Mouse (Mus musculus) heart, embryonic 15.5 days (tissue): Measurements from ENCODE around the gene 1110017D15Rik. TPM values are rescaled to one million over a fixed set of nuclear protein-coding genes. Genes with fewer than 3 reads are reported as not detected.

Experiments used
- ATAC-seq: fragments of 200-750 bp; cut with Nextera tagmentation; replicated peaks from 2 replicates; pipeline ENCODE4 v1.8.0; 2017; ENCODE audit warnings: low read depth, moderate TSS enrichment; ENCODE audit not compliant: insufficient number of reproducible peaks, insufficient read depth, low FRiP score
- H3K27ac ChIP-seq: fragments of 300-500 bp; sonication (generic); 2 replicates; pipeline ENCODE4 v1.5.1; 2015; ENCODE audit warnings: mild to moderate bottlenecking, inconsistent platforms
- H3K27me3 ChIP-seq: fragments of 300-500 bp; sonication (generic); 2 replicates; pipeline ENCODE4 v1.6.1; 2015; ENCODE audit warnings: inconsistent platforms
- H3K36me3 ChIP-seq: fragments of 300-500 bp; sonication (generic); 2 replicates; pipeline ENCODE4 v1.6.1; 2015; ENCODE audit warnings: mild to moderate bottlenecking, inconsistent platforms
- H3K4me1 ChIP-seq: fragments of 300-500 bp; sonication (generic); replicated peaks from 2 replicates; pipeline ENCODE4 v1.6.1; 2015; ENCODE audit warnings: inconsistent platforms
- H3K4me2 ChIP-seq: fragments of 300-500 bp; sonication (generic); 2 replicates; pipeline ENCODE4 v1.6.1; 2015; ENCODE audit warnings: inconsistent platforms, mild to moderate bottlenecking, moderate library complexity
- H3K4me3 ChIP-seq: fragments of 300-500 bp; sonication (generic); 2 replicates; pipeline ENCODE4 v1.5.1; 2015; ENCODE audit warnings: mild to moderate bottlenecking, inconsistent platforms
- H3K9ac ChIP-seq: fragments of 300-500 bp; sonication (generic); 2 replicates; pipeline ENCODE4 v1.6.1; 2015; ENCODE audit warnings: mild to moderate bottlenecking, inconsistent platforms
- H3K9me3 ChIP-seq: fragments of 300-500 bp; sonication (generic); replicated peaks from 2 replicates; pipeline ENCODE4 v1.6.1; 2016; ENCODE audit warnings: inconsistent platforms
- WGBS: fragments of 180-500 bp; shearing (Covaris S2); methylation state at CpG from one replicate; pipeline ENCODE4 v1.1.7; 2015; ENCODE audit warnings: mixed read lengths; 5-methylcytosine and 5-hydroxymethylcytosine counted together
- polyA plus RNA-seq: library from polyadenylated mRNA; unstranded; fragments of >200 nt; fragmentation: Nextera tagmentation; extraction: Ambion mirVana; gene quantifications from 2 replicates; pipeline ENCODE4 v1.2.1, GENCODE M21; 2015

1110017D15Rik gene
- polyA plus RNA-seq, result 0.77 and 0.95 TPM in 2 replicates

- Histone ChIP-seq H3K36me3 (no peaks in the 10 kb centered on the region), H3K4me2 (no peak within 1 kb of the TSS), H3K4me1 (no peaks in the 10 kb centered on the region), H3K27me3 (peaks cover 23% of the 10 kb centered on the region), H3K4me3 (no peak within 1 kb of the TSS), H3K27ac (no peak within 1 kb of the TSS), H3K9ac (no peak within 1 kb of the TSS), H3K9me3 (no peaks in the 10 kb centered on the region)
- ATAC-seq, result no peak
- WGBS, result 69% methylated on average over 2 of the region's 2 CpGs
Observed at GRCm38 (mm10) chr4:41517233-41517632, at the start of gene 1110017D15Rik. TSS of gene 1110017D15Rik (minus strand) at chr4:41517333.

GRCm38 (mm10) chr4:41566123-41566522, 49.0 kb upstream of the 1110017D15Rik start:
- Histone ChIP-seq H3K4me3 (no peak overlapping the region), H3K9me3 (no peaks in the 10 kb centered on the region), H3K27me3 (no peaks in the 10 kb centered on the region), H3K9ac (no peak overlapping the region), H3K4me2 (no peak overlapping the region), H3K27ac (no peak overlapping the region), H3K36me3 (no peaks in the 10 kb centered on the region), H3K4me1 (peaks cover 17% of the 10 kb centered on the region)
- 9% methylated on average over 3 of the region's 3 CpGs for WGBS
- no peak for ATAC-seq

DNA sequence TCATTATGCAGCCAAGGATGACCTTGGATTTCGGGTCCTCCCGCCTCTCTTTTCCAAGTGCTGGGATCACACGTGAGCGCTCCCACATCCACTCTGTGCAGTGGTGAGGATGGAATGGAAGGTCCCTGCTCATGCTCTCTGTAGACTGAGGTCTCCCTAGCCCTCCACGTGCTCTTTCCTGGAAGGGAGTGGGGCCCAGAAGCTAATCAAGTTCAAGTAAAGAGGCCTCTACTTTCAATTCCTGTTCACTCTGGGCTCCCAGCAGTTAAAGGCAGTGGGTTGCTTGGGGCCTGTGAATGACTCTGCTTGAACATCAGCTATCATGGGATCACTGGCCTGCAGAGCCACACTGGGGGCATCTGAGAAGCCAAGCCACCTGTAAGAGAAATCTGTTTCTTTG, 46.2 kb upstream of the 1110017D15Rik start:
- H3K36me3 ChIP-seq, result no peaks in the 10 kb centered on the region
- WGBS, result 80% methylated on average over 5 of the region's 5 CpGs
- no peak overlapping the region for H3K9ac ChIP-seq
- peaks cover 6% of the 10 kb centered on the region for H3K4me1 ChIP-seq
- H3K9me3 ChIP-seq, result no peaks in the 10 kb centered on the region
- no peak overlapping the region for H3K4me3 ChIP-seq
- H3K27me3 ChIP-seq, result no peaks in the 10 kb centered on the region
- no peak overlapping the region for H3K27ac ChIP-seq
- no peak overlapping the region for H3K4me2 ChIP-seq
- no peak for ATAC-seq

DNA sequence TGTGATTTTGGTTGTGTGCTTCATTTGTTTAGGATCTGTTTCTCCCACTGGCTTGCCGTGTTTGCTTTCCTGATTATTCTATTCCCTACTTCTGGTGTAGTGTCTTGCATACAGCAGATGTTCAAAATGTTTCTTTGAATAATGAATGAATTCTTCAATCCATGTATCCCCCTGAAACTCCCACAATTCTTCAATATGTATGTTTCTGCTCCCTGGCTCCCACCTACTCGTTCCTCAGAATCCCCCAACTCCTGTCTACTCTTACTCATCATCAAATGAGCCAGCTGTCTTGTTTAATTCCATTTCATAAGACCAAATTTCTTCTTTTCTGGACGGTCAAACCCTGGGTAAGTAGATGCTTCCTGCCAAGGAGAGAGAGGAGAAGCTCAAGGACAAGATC, 40.0 kb upstream of the 1110017D15Rik start:
- no peak for ATAC-seq
- no peak overlapping the region for H3K9ac ChIP-seq
- H3K4me3 ChIP-seq, result no peak overlapping the region
- H3K4me2 ChIP-seq, result no peak overlapping the region
- H3K4me1 ChIP-seq, result peaks cover 18% of the 10 kb centered on the region
- H3K9me3 ChIP-seq, result no peaks in the 10 kb centered on the region
- no peaks in the 10 kb centered on the region for H3K36me3 ChIP-seq
- no peak overlapping the region for H3K27ac ChIP-seq
- WGBS, result 66% methylated on average over 3 of the region's 3 CpGs
- no peaks in the 10 kb centered on the region for H3K27me3 ChIP-seq

- Histone ChIP-seq H3K36me3 (no peaks in the 10 kb centered on the region), H3K9me3 (no peaks in the 10 kb centered on the region), H3K27ac (no peak overlapping the region), H3K4me1 (peaks cover 18% of the 10 kb centered on the region), H3K9ac (no peak overlapping the region), H3K4me3 (no peak overlapping the region), H3K27me3 (no peaks in the 10 kb centered on the region), H3K4me2 (no peak overlapping the region)
- WGBS, result 40% methylated on average over 5 of the region's 5 CpGs
- no peak for ATAC-seq
Observed at GRCm38 (mm10) chr4:41556311-41556953, 39.3 kb upstream of the 1110017D15Rik start.

DNA sequence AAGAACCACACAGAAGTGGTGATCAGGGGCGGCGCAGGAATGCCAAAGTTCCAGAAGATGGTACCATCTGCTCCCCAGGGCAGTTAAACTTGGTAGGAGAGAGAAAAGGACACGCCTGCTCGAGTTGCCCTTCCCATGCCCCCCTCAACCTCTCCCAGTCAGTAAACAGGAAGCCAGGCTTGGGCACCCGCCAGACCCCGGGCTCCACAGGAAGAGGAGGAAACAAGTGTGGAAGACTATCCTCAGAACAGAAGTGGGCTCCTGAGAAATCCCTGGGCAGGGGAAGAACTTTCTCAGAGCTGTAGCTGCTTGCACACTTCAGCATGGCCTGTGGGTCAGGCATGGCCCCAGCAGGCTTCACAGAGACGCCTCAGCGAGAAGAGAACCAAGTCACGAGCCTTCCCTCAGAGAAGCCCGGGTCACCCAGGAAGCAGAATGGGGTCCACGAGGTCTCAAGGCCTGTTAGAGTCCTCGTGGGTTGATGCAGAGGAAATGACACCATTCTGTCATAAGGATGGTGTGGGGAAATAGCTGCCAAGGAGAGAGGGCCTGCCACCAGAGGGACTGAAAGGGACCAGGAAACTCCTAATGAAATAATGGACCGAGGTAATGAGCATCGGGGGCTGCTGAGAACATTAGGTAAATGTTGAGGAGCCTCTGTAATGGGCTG, 38.0 kb upstream of the 1110017D15Rik start:
- H3K4me1 ChIP-seq, result peaks cover 18% of the 10 kb centered on the region
- H3K9me3 ChIP-seq, result no peaks in the 10 kb centered on the region
- 0 out of 2 replicates have a peak, but pooled peaks have one; percentile 35 for ATAC-seq
- H3K27me3 ChIP-seq, result no peaks in the 10 kb centered on the region
- WGBS, result 55% methylated on average over 14 of the region's 14 CpGs
- H3K9ac ChIP-seq, result no peak overlapping the region
- no peaks in the 10 kb centered on the region for H3K36me3 ChIP-seq
- peak overlapping the region; percentile 52 for H3K27ac ChIP-seq
- H3K4me3 ChIP-seq, result no peak overlapping the region
- H3K4me2 ChIP-seq, result no peak overlapping the region

GRCm38 (mm10) chr4:41553116-41553515, 36.0 kb upstream of the 1110017D15Rik start:
- H3K9ac ChIP-seq, result no peak overlapping the region
- 74% methylated on average over 11 of the region's 11 CpGs for WGBS
- ATAC-seq, result no peak
- H3K36me3 ChIP-seq, result no peaks in the 10 kb centered on the region
- H3K4me2 ChIP-seq, result no peak overlapping the region
- H3K27ac ChIP-seq, result no peak overlapping the region
- no peaks in the 10 kb centered on the region for H3K9me3 ChIP-seq
- no peak overlapping the region for H3K4me3 ChIP-seq
- peaks cover 18% of the 10 kb centered on the region for H3K4me1 ChIP-seq
- no peaks in the 10 kb centered on the region for H3K27me3 ChIP-seq

GRCm38 (mm10) chr4:41552529-41552928, 35.4 kb upstream of the 1110017D15Rik start:
- no peak for ATAC-seq
- H3K9ac ChIP-seq, result no peak overlapping the region
- no peak overlapping the region for H3K4me2 ChIP-seq
- no peaks in the 10 kb centered on the region for H3K27me3 ChIP-seq
- H3K4me1 ChIP-seq, result peaks cover 18% of the 10 kb centered on the region
- WGBS, result 32% methylated on average over 6 of the region's 6 CpGs
- no peaks in the 10 kb centered on the region for H3K36me3 ChIP-seq
- no peak overlapping the region for H3K27ac ChIP-seq
- H3K9me3 ChIP-seq, result no peaks in the 10 kb centered on the region
- no peak overlapping the region for H3K4me3 ChIP-seq

- Histone ChIP-seq H3K9me3 (no peaks in the 10 kb centered on the region), H3K4me2 (no peak overlapping the region), H3K4me3 (no peak overlapping the region), H3K36me3 (no peaks in the 10 kb centered on the region), H3K27ac (no peak overlapping the region), H3K9ac (no peak overlapping the region), H3K4me1 (no peaks in the 10 kb centered on the region), H3K27me3 (no peaks in the 10 kb centered on the region)
- ATAC-seq, result no peak
- 94% methylated on average over 1 of the region's 1 CpGs for WGBS
Observed at GRCm38 (mm10) chr4:41547086-41547485, 30.0 kb upstream of the 1110017D15Rik start.

GRCm38 (mm10) chr4:41545985-41546384, 28.9 kb upstream of the 1110017D15Rik start:
- no peaks in the 10 kb centered on the region for H3K36me3 ChIP-seq
- no peaks in the 10 kb centered on the region for H3K27me3 ChIP-seq
- H3K4me2 ChIP-seq, result no peak overlapping the region
- no peaks in the 10 kb centered on the region for H3K9me3 ChIP-seq
- no peak overlapping the region for H3K27ac ChIP-seq
- ATAC-seq, result 0 out of 2 replicates have a peak, but pooled peaks have one; percentile 27
- H3K4me1 ChIP-seq, result no peaks in the 10 kb centered on the region
- WGBS, result 16% methylated on average over 8 of the region's 8 CpGs
- H3K9ac ChIP-seq, result no peak overlapping the region
- H3K4me3 ChIP-seq, result no peak overlapping the region

DNA sequence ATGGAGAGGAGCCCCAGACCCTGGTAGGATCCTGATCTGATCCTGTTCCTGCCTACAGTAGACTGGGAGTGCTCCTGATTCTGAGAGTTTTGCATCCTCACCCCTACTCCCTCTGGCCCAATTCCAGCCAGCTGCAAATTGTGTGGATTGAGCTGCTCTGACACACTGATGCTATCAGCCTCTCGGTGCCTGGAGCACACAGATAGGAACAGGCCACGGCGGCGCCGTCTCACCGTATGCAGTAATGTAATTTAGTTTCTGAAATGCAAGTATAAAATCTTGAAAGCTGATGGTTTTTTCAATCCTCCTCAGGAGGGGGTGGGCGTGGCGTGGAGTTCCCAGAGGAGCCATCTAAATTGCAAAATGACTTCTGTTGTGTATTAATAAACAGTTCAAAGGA, 25.0 kb upstream of the 1110017D15Rik start:
- 76% methylated on average over 8 of the region's 8 CpGs for WGBS

DNA sequence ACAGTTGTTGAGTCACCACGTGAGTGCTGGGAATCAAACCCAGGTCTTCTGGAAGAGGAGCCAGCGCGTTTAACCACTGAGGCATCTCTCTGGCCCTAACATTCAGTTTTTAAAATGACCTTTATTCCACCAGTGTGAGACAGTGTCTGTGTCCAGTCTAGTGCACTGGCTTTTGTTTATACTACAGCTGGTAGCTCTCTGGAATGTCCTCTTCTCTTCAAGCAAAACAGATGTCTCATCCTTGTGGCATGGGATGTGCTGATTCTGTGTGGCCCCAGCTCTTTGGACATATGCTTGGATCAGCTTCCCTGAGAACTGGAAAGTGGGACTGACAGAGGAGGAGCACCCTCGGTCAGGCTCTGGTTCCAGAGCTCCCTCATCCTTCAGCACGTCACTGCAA, 17.7 kb upstream of the 1110017D15Rik start:
- Histone ChIP-seq H3K9me3 (no peaks in the 10 kb centered on the region), H3K9ac (no peak overlapping the region), H3K4me1 (no peaks in the 10 kb centered on the region), H3K27me3 (no peaks in the 10 kb centered on the region), H3K4me2 (no peak overlapping the region), H3K4me3 (no peak overlapping the region), H3K27ac (no peak overlapping the region), H3K36me3 (no peaks in the 10 kb centered on the region)
- ATAC-seq, result no peak
- WGBS, result 71% methylated on average over 5 of the region's 5 CpGs

More for the DNA sequence above, 25.0 kb upstream of the 1110017D15Rik start:
- Histone ChIP-seq H3K27me3 (no peaks in the 10 kb centered on the region), H3K4me2 (no peak overlapping the region), H3K4me3 (no peak overlapping the region), H3K9me3 (no peaks in the 10 kb centered on the region), H3K36me3 (no peaks in the 10 kb centered on the region), H3K4me1 (no peaks in the 10 kb centered on the region), H3K27ac (no peak overlapping the region), H3K9ac (no peak overlapping the region)
- no peak for ATAC-seq
